Mouse (Mus musculus): ENCODE results near the gene Dpm2. TPM values are rescaled to one million over a fixed set of nuclear protein-coding genes. Genes with fewer than 3 reads are reported as not detected.

The Dpm2 gene
- polyA plus RNA-seq, 1 experiment from 2014 or later: 98.6 TPM

GRCm38 (mm10) chr2:32534733-32535471 lies 35.8 kb upstream of the Dpm2 start, which contains the start of gene Fam102a:
Gene Fam102a (plus strand): TSS chr2:32535332.
- Histone ChIP-seq H3K36me3 (ENCODE audit: control insufficient read depth, insufficient read depth, low read length) (no peaks in the 10 kb centered on the region), H3K27me3 (ENCODE audit: control insufficient read depth, insufficient read depth, low read length) (no peaks in the 10 kb centered on the region), H3K9me3 (ENCODE audit: control insufficient read depth, low read length) (no peaks in the 10 kb centered on the region), H3K9ac (ENCODE audit: low read length) (peak within 1 kb of the TSS; percentile 88), H3K4me3 (ENCODE audit: low read depth, low read length) (peak within 1 kb of the TSS; percentile 93), H3K4me2 (ENCODE audit: low read depth, severe bottlenecking) (peak within 1 kb of the TSS; percentile 88), H3K4me1 (ENCODE audit: control insufficient read depth, insufficient read depth, low read length) (peaks cover 33% of the 10 kb centered on the region), H3K27ac (replicated peaks; ENCODE audit: low read depth, low read length) (peak within 1 kb of the TSS; percentile 95)
- DNase-seq (ENCODE audit: low spot score): peak; percentile 99
- WGBS: under 1% methylated on average over 65 of the region's 67 CpGs
- peak; percentile 94 for ATAC-seq (ENCODE audit: insufficient number of reproducible peaks, low FRiP score, low TSS enrichment, low read depth)

- Histone ChIP-seq H3K4me2 (ENCODE audit: low read depth, severe bottlenecking) (peak overlapping the region; percentile 88), H3K4me1 (ENCODE audit: control insufficient read depth, insufficient read depth, low read length) (peaks cover 33% of the 10 kb centered on the region), H3K4me3 (ENCODE audit: low read depth, low read length) (peak overlapping the region; percentile 93), H3K9me3 (ENCODE audit: control insufficient read depth, low read length) (no peaks in the 10 kb centered on the region), H3K27me3 (ENCODE audit: control insufficient read depth, insufficient read depth, low read length) (no peaks in the 10 kb centered on the region), H3K9ac (ENCODE audit: low read length) (peak overlapping the region; percentile 88), H3K36me3 (ENCODE audit: control insufficient read depth, insufficient read depth, low read length) (no peaks in the 10 kb centered on the region), H3K27ac (replicated peaks; ENCODE audit: low read depth, low read length) (peak overlapping the region; percentile 95)
- peak; percentile 48; the same call in 1 of the 2 replicates for ATAC-seq (ENCODE audit: insufficient number of reproducible peaks, low FRiP score, low TSS enrichment, low read depth)
- DNase-seq (ENCODE audit: low spot score): no peak
- WGBS: under 1% methylated on average over 34 of the region's 56 CpGs
Observed at GRCm38 (mm10) chr2:32535501-32535991, 35.1 kb upstream of the Dpm2 start.

GRCm38 (mm10) chr2:32536086-32536633 lies 34.5 kb upstream of the Dpm2 start:
- peak overlapping the region; percentile 88 for H3K9ac ChIP-seq (ENCODE audit: low read length)
- peak overlapping the region; percentile 93 for H3K4me3 ChIP-seq (ENCODE audit: low read depth, low read length)
- DNase-seq (ENCODE audit: low spot score) (peak; percentile 46), ATAC-seq (ENCODE audit: insufficient number of reproducible peaks, low FRiP score, low TSS enrichment, low read depth) (no peak)
- H3K9me3 ChIP-seq (ENCODE audit: control insufficient read depth, low read length): no peaks in the 10 kb centered on the region
- no peaks in the 10 kb centered on the region for H3K27me3 ChIP-seq (ENCODE audit: control insufficient read depth, insufficient read depth, low read length)
- H3K27ac ChIP-seq (replicated peaks; ENCODE audit: low read depth, low read length): peak overlapping the region; percentile 47; the same call in 1 of the 2 replicates
- H3K4me1 ChIP-seq (ENCODE audit: control insufficient read depth, insufficient read depth, low read length): peaks cover 33% of the 10 kb centered on the region
- H3K4me2 ChIP-seq (ENCODE audit: low read depth, severe bottlenecking): peak overlapping the region; percentile 88
- no peaks in the 10 kb centered on the region for H3K36me3 ChIP-seq (ENCODE audit: control insufficient read depth, insufficient read depth, low read length)
- WGBS: under 1% methylated on average over 14 of the region's 14 CpGs

- ATAC-seq (ENCODE audit: insufficient number of reproducible peaks, low FRiP score, low TSS enrichment, low read depth): no peak
- WGBS: under 1% methylated on average over 11 of the region's 11 CpGs
- Histone ChIP-seq H3K4me3 (ENCODE audit: low read depth, low read length) (peak overlapping the region; percentile 93), H3K27me3 (ENCODE audit: control insufficient read depth, insufficient read depth, low read length) (no peaks in the 10 kb centered on the region), H3K9me3 (ENCODE audit: control insufficient read depth, low read length) (no peaks in the 10 kb centered on the region), H3K27ac (replicated peaks; ENCODE audit: low read depth, low read length) (peak overlapping the region; percentile 47), H3K4me1 (ENCODE audit: control insufficient read depth, insufficient read depth, low read length) (peaks cover 33% of the 10 kb centered on the region), H3K9ac (ENCODE audit: low read length) (peak overlapping the region; percentile 88), H3K4me2 (ENCODE audit: low read depth, severe bottlenecking) (peak overlapping the region; percentile 88), H3K36me3 (ENCODE audit: control insufficient read depth, insufficient read depth, low read length) (no peaks in the 10 kb centered on the region)
- DNase-seq (ENCODE audit: low spot score): peak; percentile 61
Observed at GRCm38 (mm10) chr2:32536634-32537359, 33.9 kb upstream of the Dpm2 start.

GRCm38 (mm10) chr2:32537360-32537905 lies 33.2 kb upstream of the Dpm2 start:
- 8% methylated on average over 9 of the region's 9 CpGs for WGBS
- Histone ChIP-seq H3K27ac (replicated peaks; ENCODE audit: low read depth, low read length) (peak overlapping the region; percentile 47), H3K9me3 (ENCODE audit: control insufficient read depth, low read length) (no peaks in the 10 kb centered on the region), H3K4me1 (ENCODE audit: control insufficient read depth, insufficient read depth, low read length) (peaks cover 33% of the 10 kb centered on the region), H3K36me3 (ENCODE audit: control insufficient read depth, insufficient read depth, low read length) (no peaks in the 10 kb centered on the region), H3K9ac (ENCODE audit: low read length) (peak overlapping the region; percentile 88), H3K4me3 (ENCODE audit: low read depth, low read length) (peak overlapping the region; percentile 93), H3K27me3 (ENCODE audit: control insufficient read depth, insufficient read depth, low read length) (no peaks in the 10 kb centered on the region), H3K4me2 (ENCODE audit: low read depth, severe bottlenecking) (peak overlapping the region; percentile 88)
- no peak for ATAC-seq (ENCODE audit: insufficient number of reproducible peaks, low FRiP score, low TSS enrichment, low read depth)
- DNase-seq (ENCODE audit: low spot score): peak; percentile 51

- Histone ChIP-seq H3K36me3 (ENCODE audit: control insufficient read depth, insufficient read depth, low read length) (no peaks in the 10 kb centered on the region), H3K9ac (ENCODE audit: low read length) (no peak overlapping the region), H3K4me2 (ENCODE audit: low read depth, severe bottlenecking) (peak overlapping the region; percentile 88), H3K4me1 (ENCODE audit: control insufficient read depth, insufficient read depth, low read length) (peaks cover 33% of the 10 kb centered on the region), H3K27ac (replicated peaks; ENCODE audit: low read depth, low read length) (no peak overlapping the region), H3K4me3 (ENCODE audit: low read depth, low read length) (no peak overlapping the region), H3K27me3 (ENCODE audit: control insufficient read depth, insufficient read depth, low read length) (no peaks in the 10 kb centered on the region), H3K9me3 (ENCODE audit: control insufficient read depth, low read length) (no peaks in the 10 kb centered on the region)
- 73% methylated on average over 5 of the region's 5 CpGs for WGBS
- ATAC-seq (ENCODE audit: insufficient number of reproducible peaks, low FRiP score, low TSS enrichment, low read depth) (no peak), DNase-seq (ENCODE audit: low spot score) (no peak)
Observed at GRCm38 (mm10) chr2:32537941-32538340, 32.7 kb upstream of the Dpm2 start.

- 80% methylated on average over 4 of the region's 4 CpGs for WGBS
- DNase-seq (ENCODE audit: low spot score): no peak
- ATAC-seq (ENCODE audit: insufficient number of reproducible peaks, low FRiP score, low TSS enrichment, low read depth): no peak
- Histone ChIP-seq H3K9me3 (ENCODE audit: control insufficient read depth, low read length) (no peaks in the 10 kb centered on the region), H3K27me3 (ENCODE audit: control insufficient read depth, insufficient read depth, low read length) (no peaks in the 10 kb centered on the region), H3K9ac (ENCODE audit: low read length) (no peak overlapping the region), H3K4me2 (ENCODE audit: low read depth, severe bottlenecking) (no peak overlapping the region), H3K27ac (replicated peaks; ENCODE audit: low read depth, low read length) (no peak overlapping the region), H3K4me3 (ENCODE audit: low read depth, low read length) (no peak overlapping the region), H3K36me3 (ENCODE audit: control insufficient read depth, insufficient read depth, low read length) (no peaks in the 10 kb centered on the region), H3K4me1 (ENCODE audit: control insufficient read depth, insufficient read depth, low read length) (peaks cover 33% of the 10 kb centered on the region)
Observed at GRCm38 (mm10) chr2:32538461-32538860, 32.2 kb upstream of the Dpm2 start.

- H3K4me2 ChIP-seq (ENCODE audit: low read depth, severe bottlenecking): no peak overlapping the region
- no peak overlapping the region for H3K4me3 ChIP-seq (ENCODE audit: low read depth, low read length)
- no peak overlapping the region for H3K27ac ChIP-seq (replicated peaks; ENCODE audit: low read depth, low read length)
- peaks cover 28% of the 10 kb centered on the region for H3K4me1 ChIP-seq (ENCODE audit: control insufficient read depth, insufficient read depth, low read length)
- ATAC-seq (ENCODE audit: insufficient number of reproducible peaks, low FRiP score, low TSS enrichment, low read depth): no peak
- no peaks in the 10 kb centered on the region for H3K27me3 ChIP-seq (ENCODE audit: control insufficient read depth, insufficient read depth, low read length)
- WGBS: 79% methylated on average over 14 of the region's 14 CpGs
- no peaks in the 10 kb centered on the region for H3K9me3 ChIP-seq (ENCODE audit: control insufficient read depth, low read length)
- no peak overlapping the region for H3K9ac ChIP-seq (ENCODE audit: low read length)
- H3K36me3 ChIP-seq (ENCODE audit: control insufficient read depth, insufficient read depth, low read length): no peaks in the 10 kb centered on the region
- no peak for DNase-seq (ENCODE audit: low spot score)
Observed at GRCm38 (mm10) chr2:32539452-32539981, 31.1 kb upstream of the Dpm2 start.

All from limb, embryonic 11.5 days (tissue).